Comparison of ENCODE assay signal across 7 mouse cellular contexts in the genomic region with DNA sequence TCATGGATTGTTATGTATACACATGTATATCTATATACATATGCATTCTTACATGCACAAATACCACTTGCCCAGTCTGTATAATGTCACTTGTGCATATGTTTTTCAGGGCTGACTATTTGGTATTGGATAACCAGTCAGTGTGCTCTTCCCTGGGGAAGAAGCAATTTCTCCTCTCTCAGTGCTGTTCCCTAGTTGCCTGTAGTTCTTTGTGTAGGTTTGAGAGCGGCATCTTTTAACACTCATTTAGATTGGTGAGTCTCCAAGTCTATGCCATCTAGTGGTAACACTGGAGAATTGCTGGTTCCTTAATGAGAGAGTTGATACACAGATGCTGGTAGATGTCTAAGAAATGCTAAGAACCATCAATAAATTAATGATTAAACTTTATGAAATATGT. TPM values are rescaled to one million over a fixed set of nuclear protein-coding genes. Genes with fewer than 3 reads are reported as not detected.
DNase-seq lines count a peak whose midpoint lies in the region; ATAC-seq and TF ChIP-seq lines count a peak whose summit lies in the region.

No protein-coding gene starts in this region.

- DNase-seq in liver, adult 2 months (ENCODE audit: extremely low read depth, low read depth, low spot score) = peak; percentile 36
- peak; percentile 49 for DNase-seq in adipocyte (ENCODE audit: low spot score)
- peak; percentile 83 for DNase-seq in forebrain, postnatal 0 days
- peak; percentile 78 for DNase-seq in midbrain, postnatal 0 days (ENCODE audit: low spot score)
- DNase-seq in spleen, adult 12 weeks (ENCODE audit: low spot score) = no peak
- no peak for DNase-seq in T-cell, adult 2 months (ENCODE audit: low spot score)

- H3K36me3 ChIP-seq in liver, adult 2 months (ENCODE audit: control insufficient read depth, insufficient read depth, low read length) = no peaks in the 10 kb centered on the region
- no peaks in the 10 kb centered on the region for H3K36me3 ChIP-seq in liver, embryonic 12.5 days
- no peaks in the 10 kb centered on the region for H3K36me3 ChIP-seq in forebrain, postnatal 0 days (ENCODE audit: insufficient read depth)
- no peaks in the 10 kb centered on the region for H3K36me3 ChIP-seq in midbrain, postnatal 0 days (ENCODE audit: insufficient read depth, low read length)

- TF ChIP-seq POLR2A in liver, adult 2 months (IDR thresholded peaks at IDR 0.05; ENCODE audit: extremely low read depth, insufficient read depth, low read length) = no peak

- no peak overlapping the region for H3K9ac ChIP-seq in liver, adult 2 months (ENCODE audit: low read depth, low read length)
- H3K9ac ChIP-seq in liver, embryonic 12.5 days = no peak overlapping the region
- H3K9ac ChIP-seq in forebrain, postnatal 0 days = no peak overlapping the region
- H3K9ac ChIP-seq in midbrain, postnatal 0 days (replicated peaks; ENCODE audit: low read length, poor library complexity, severe bottlenecking) = no peak overlapping the region

- H3K27ac ChIP-seq in liver, adult 2 months (replicated peaks; ENCODE audit: insufficient read depth, low read depth, low read length) = no peak overlapping the region
- no peak overlapping the region for H3K27ac ChIP-seq in liver, embryonic 12.5 days
- no peak overlapping the region for H3K27ac ChIP-seq in forebrain, postnatal 0 days (ENCODE audit: low read depth, low read length)
- H3K27ac ChIP-seq in midbrain, postnatal 0 days (ENCODE audit: low read depth, low read length) = no peak overlapping the region

- peak; percentile 65 for TF ChIP-seq CTCF in liver, adult 2 months (IDR thresholded peaks at IDR 0.05; ENCODE audit: low read depth, low read length)
- TF ChIP-seq CTCF in forebrain, postnatal 0 days (IDR thresholded peaks at IDR 0.05; ENCODE audit: low read depth) = peak; percentile 81
- TF ChIP-seq CTCF in midbrain, postnatal 0 days (IDR thresholded peaks at IDR 0.05) = peak; percentile 84

- no peaks in the 10 kb centered on the region for H3K79me2 ChIP-seq in liver, adult 2 months (ENCODE audit: control insufficient read depth, insufficient read depth, low read length)

- no peaks in the 10 kb centered on the region for H3K9me3 ChIP-seq in liver, embryonic 12.5 days (replicated peaks)
- H3K9me3 ChIP-seq in forebrain, postnatal 0 days (ENCODE audit: low read length) = no peaks in the 10 kb centered on the region
- no peaks in the 10 kb centered on the region for H3K9me3 ChIP-seq in midbrain, postnatal 0 days (ENCODE audit: low read length)

- no peak overlapping the region for H3K4me3 ChIP-seq in liver, adult 2 months (ENCODE audit: insufficient read depth, low read depth, low read length)
- H3K4me3 ChIP-seq in liver, embryonic 12.5 days = no peak overlapping the region
- no peak overlapping the region for H3K4me3 ChIP-seq in forebrain, postnatal 0 days (ENCODE audit: low read depth, low read length)
- H3K4me3 ChIP-seq in midbrain, postnatal 0 days (ENCODE audit: low read depth, low read length) = no peak overlapping the region

- H3K4me1 ChIP-seq in liver, adult 2 months (ENCODE audit: control insufficient read depth, insufficient read depth, low read length) = no peaks in the 10 kb centered on the region
- no peaks in the 10 kb centered on the region for H3K4me1 ChIP-seq in liver, embryonic 12.5 days
- no peaks in the 10 kb centered on the region for H3K4me1 ChIP-seq in forebrain, postnatal 0 days (ENCODE audit: insufficient read depth)
- H3K4me1 ChIP-seq in midbrain, postnatal 0 days (ENCODE audit: insufficient read depth, low read length) = no peaks in the 10 kb centered on the region

- no peak overlapping the region for H3K4me2 ChIP-seq in liver, embryonic 12.5 days
- H3K4me2 ChIP-seq in forebrain, postnatal 0 days (ENCODE audit: low read depth) = no peak overlapping the region
- no peak overlapping the region for H3K4me2 ChIP-seq in midbrain, postnatal 0 days (ENCODE audit: low read depth, low read length, poor library complexity, severe bottlenecking)

- no peak for ATAC-seq in liver, embryonic 12.5 days
- ATAC-seq in forebrain, postnatal 0 days = peak; percentile 84
- peak; percentile 58 for ATAC-seq in midbrain, postnatal 0 days (ENCODE audit: low FRiP score)

- H3K27me3 ChIP-seq in liver, adult 2 months (ENCODE audit: control insufficient read depth, insufficient read depth, low read length) = no peaks in the 10 kb centered on the region
- peaks cover 4% of the 10 kb centered on the region; the same call in 1 of the 2 replicates for H3K27me3 ChIP-seq in liver, embryonic 12.5 days (replicated peaks)
- no peaks in the 10 kb centered on the region for H3K27me3 ChIP-seq in forebrain, postnatal 0 days (ENCODE audit: insufficient read depth, low read length)
- H3K27me3 ChIP-seq in midbrain, postnatal 0 days (ENCODE audit: insufficient read depth, low read length) = no peaks in the 10 kb centered on the region

- 0% methylated on average over 1 of the region's 1 CpGs for WGBS in liver, adult 2 months
- 6% methylated on average over 1 of the region's 1 CpGs for WGBS in liver, embryonic 12.5 days (ENCODE audit: insufficient replicate concordance)
- WGBS in forebrain, postnatal 0 days = 3% methylated on average over 1 of the region's 1 CpGs
- WGBS in midbrain, postnatal 0 days = 0% methylated on average over 1 of the region's 1 CpGs

RNA-seq across cellular contexts. Expression of a gene that starts 34.7 kb away (rescaled TPM):
- total RNA-seq in liver, adult 2 months (2014; rRNA removed) = 20.1 and 23.0 TPM in 2 replicates
- 5.4 and 6.7 TPM in 2 replicates for polyA plus RNA-seq in liver, adult 2 months (2012; rRNA removed)
- polyA plus RNA-seq in liver, embryonic 12.5 days (2016; fragmentation: Nextera tagmentation; extraction: Ambion mirVana) = 7.8 and 8.6 TPM in 2 replicates
- total RNA-seq in forebrain, postnatal 0 days (2014; rRNA removed) = 32.1 and 45.4 TPM in 2 replicates
- 13.4 and 19.3 TPM in 2 replicates for polyA plus RNA-seq in forebrain, postnatal 0 days (2015; fragmentation: Nextera tagmentation; extraction: Ambion mirVana)
- total RNA-seq in midbrain, postnatal 0 days (2014; rRNA removed) = 38.0 and 44.4 TPM in 2 replicates
- 19.8 and 22.0 TPM in 2 replicates for polyA plus RNA-seq in midbrain, postnatal 0 days (2015; fragmentation: Nextera tagmentation; extraction: Ambion mirVana)

RNA-seq across cellular contexts. Expression of a gene that starts 42.6 kb away (rescaled TPM):
- total RNA-seq in liver, adult 2 months (2014; rRNA removed) = not detected in 2 replicates
- not detected in 2 replicates for polyA plus RNA-seq in liver, adult 2 months (2012; rRNA removed)
- polyA plus RNA-seq in liver, embryonic 12.5 days (2016; fragmentation: Nextera tagmentation; extraction: Ambion mirVana) = 0.53 and 0.70 TPM in 2 replicates
- total RNA-seq in forebrain, postnatal 0 days (2014; rRNA removed) = 3.0 and 4.2 TPM in 2 replicates
- polyA plus RNA-seq in forebrain, postnatal 0 days (2015; fragmentation: Nextera tagmentation; extraction: Ambion mirVana) = 1.8 and 2.0 TPM in 2 replicates
- 1.7 and 2.2 TPM in 2 replicates for total RNA-seq in midbrain, postnatal 0 days (2014; rRNA removed)
- polyA plus RNA-seq in midbrain, postnatal 0 days (2015; fragmentation: Nextera tagmentation; extraction: Ambion mirVana) = 1.2 and 1.6 TPM in 2 replicates

Comparison
In these comparisons a context has a peak if more than half of its experiments do, and no peak if none do; other contexts are left out.
1. DNase-seq: peak in liver, adult 2 months (single experiment), adipocyte (single experiment), forebrain, postnatal 0 days (single experiment) and midbrain, postnatal 0 days (single experiment); none in spleen, adult 12 weeks (single experiment) and T-cell, adult 2 months (single experiment).
2. Peak in every context shown above with its lines, with median percentiles within 50 percentile points of each other: CTCF ChIP-seq.